Mouse (Mus musculus) common myeloid progenitor, adult 5-6 weeks (primary cell): ENCODE data around the gene Zfp618. TPM values are rescaled to one million over a fixed set of nuclear protein-coding genes. Genes with fewer than 3 reads are reported as not detected.
A peak's percentile ranks its signal among the peaks of the same experiment; 100 is the strongest.

Experiments
- ATAC-seq: replicated peaks from 2 replicates; pipeline ENCODE4 v1.8.0; 2016; ENCODE audit warnings: low read depth, mild to moderate bottlenecking, moderate TSS enrichment, inconsistent platforms; ENCODE audit not compliant: poor library complexity, severe bottlenecking
- total RNA-seq: library from RNA; stranded (forward); fragments of 200-1000, 187-1606 nt; gene quantifications from 2 replicates; pipeline ENCODE4 v1.2.3, GENCODE M21; 2017

Zfp618 gene
- total RNA-seq, 1 experiment from 2014 or later = 0.32 TPM

- no peak for ATAC-seq
Observed at GRCm38 (mm10) chr4:63129891-63130624, 164.7 kb downstream of the Zfp618 start.

DNA sequence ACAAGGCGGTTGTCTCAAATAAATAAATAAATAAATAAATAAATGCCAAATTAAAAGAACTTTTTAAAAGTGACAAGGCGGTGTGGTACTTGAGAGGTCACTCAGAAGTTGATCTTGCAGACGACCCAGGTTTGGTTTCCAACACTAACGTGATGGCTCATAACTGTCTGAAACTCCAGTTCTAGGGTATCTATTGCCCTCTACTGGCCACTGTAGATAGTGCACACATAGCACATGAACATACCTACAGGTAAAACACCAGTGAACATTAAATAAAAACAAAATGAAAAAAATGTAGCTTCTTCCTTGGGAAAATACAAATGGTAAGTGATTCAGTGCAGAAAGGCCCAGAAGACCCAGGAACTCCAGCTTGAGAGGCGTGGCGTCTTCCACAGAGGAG, 181.9 kb downstream of the Zfp618 start:
- no peak for ATAC-seq

GRCm38 (mm10) chr4:63151127-63151526, 185.8 kb downstream of the Zfp618 start:
- peak; percentile 90 for ATAC-seq

- no peak for ATAC-seq
Observed at GRCm38 (mm10) chr4:63154028-63154427, 188.7 kb downstream of the Zfp618 start.

- ATAC-seq = no peak
Observed at GRCm38 (mm10) chr4:63154699-63155098, 189.3 kb downstream of the Zfp618 start, which contains the start of gene Ambp. Ambp (minus strand) TSS chr4:63154799.

- no peak for ATAC-seq
Observed at GRCm38 (mm10) chr4:63155596-63155995, 190.2 kb downstream of the Zfp618 start.

- ATAC-seq = no peak
Observed at GRCm38 (mm10) chr4:63156726-63157634, 191.6 kb downstream of the Zfp618 start.

- ATAC-seq = no peak
Observed at GRCm38 (mm10) chr4:63158192-63158591, 192.8 kb downstream of the Zfp618 start.

- peak; percentile 96 for ATAC-seq
Observed at GRCm38 (mm10) chr4:63158961-63159592, 193.7 kb downstream of the Zfp618 start.

DNA sequence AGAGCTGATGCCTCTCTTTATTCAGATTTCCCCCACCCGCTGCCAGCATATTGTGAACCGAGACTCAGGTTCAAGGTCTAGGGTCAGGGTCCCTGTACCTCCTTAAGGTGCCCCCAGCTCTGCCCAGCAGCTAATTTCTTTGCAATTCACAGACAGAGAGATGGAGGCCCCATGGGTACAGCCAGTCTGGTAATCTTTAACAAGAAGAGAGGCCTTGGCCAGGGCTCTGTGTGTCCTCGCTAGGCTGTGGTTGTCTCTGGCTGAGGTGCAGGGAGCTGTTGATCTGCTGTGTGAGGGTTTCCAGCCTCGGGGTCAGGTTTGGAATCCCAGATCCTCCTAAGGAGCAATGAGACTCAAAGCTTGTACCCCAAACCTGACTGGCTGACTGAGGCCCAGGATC, 200.3 kb downstream of the Zfp618 start:
- no peak for ATAC-seq

GRCm38 (mm10) chr4:63166323-63166722, 200.9 kb downstream of the Zfp618 start:
- no peak for ATAC-seq

DNA sequence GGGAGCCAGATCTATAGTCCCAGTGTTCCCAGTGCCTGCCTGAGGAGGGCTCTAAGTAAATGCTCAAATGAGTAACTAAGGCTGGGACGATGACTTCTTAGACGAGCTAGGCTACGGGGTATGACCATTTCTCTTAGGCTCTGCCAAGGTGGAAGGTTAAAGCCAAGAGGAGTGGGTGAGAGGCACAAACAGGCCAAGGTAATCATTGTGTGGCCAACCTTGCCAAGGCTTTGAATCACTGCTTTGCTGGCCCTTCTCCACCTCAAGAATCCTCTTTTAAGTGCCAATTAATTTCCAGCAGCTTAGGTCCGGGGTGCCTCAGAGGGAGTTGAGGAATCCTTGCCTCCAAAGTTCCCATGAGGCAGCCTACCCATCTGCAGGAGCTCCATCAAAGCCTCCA, 204.7 kb downstream of the Zfp618 start:
- no peak for ATAC-seq

- ATAC-seq = no peak
Observed at GRCm38 (mm10) chr4:63171122-63171521, 205.7 kb downstream of the Zfp618 start.

DNA sequence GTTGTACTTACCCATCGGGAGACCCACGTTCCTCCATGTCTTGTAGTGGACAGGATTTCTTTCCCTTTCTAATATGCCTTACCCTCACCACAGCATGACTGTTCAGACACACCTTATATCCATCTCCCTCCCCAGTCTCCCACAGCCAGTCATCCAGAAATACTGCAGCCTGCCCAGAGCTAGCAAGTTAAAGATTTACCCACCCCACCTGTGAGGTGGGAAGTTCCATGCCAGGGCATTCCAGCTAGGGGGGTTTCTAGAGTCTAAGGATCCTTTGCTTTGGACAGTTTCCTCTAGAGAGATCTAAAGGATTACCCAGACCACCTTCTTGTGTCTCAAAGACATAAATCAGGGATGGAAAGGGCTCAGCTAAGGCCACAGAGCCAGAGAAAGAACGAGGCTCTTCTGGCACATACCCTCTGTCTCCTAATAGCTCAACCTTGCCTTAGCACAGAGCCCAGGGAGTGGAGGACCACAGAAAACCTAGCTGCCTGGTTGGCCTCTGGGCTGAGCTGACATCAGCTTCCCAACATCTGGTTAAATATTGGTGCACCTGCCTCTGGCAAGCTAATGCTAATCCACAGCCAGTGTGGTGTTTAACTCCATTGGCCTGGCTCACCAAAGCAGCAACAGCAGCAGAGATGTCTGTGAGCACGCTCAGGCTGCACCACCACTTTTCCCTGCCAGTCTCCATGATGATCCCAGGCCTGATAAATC, 206.8 kb downstream of the Zfp618 start, which contains the start of gene Kif12:
Gene Kif12 (minus strand): TSS at position 163 of the 717 bp plus-strand sequence.
- no peak for ATAC-seq

DNA sequence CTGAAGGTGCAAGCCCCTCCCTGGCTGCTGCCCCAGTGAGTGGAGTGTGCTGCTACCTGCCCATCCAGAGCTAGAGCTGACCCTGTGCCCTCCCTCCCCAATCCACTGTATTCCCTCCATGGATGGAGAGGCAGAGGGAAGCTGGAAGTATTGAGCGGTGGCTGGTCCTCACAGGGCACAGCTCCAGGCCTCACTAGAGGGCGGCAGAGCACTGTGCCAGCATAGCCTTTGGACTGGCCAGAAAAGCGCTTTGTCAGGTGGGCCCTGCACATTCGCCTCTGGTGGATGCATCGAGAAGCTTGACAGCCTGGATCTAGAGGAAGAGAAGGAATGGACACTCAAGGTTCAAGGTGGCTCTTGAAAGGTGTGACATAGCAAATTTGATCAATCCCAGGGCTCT, 216.2 kb downstream of the Zfp618 start:
- ATAC-seq = peak; percentile 81

- no peak; the same call in 1 of the 2 replicates for ATAC-seq
Observed at GRCm38 (mm10) chr4:63186281-63186870, 221.0 kb downstream of the Zfp618 start.
